Mouse (Mus musculus) liver, embryonic 14.5 days (tissue): ENCODE measurements around the gene Slc25a35. TPM values are rescaled to one million over a fixed set of nuclear protein-coding genes. Genes with fewer than 3 reads are reported as not detected.
"Not testable (repeated sequence)": the region's sequence is repeated elsewhere in the genome, so short reads cannot be mapped to it uniquely, and the experiment has no call there.

Experiments used
- ATAC-seq: fragments of 200-750 bp; cut with Nextera tagmentation; 2 replicates; pipeline ENCODE4 v1.8.0; 2017; ENCODE audit warnings: moderate number of reproducible peaks, mild to moderate bottlenecking, moderate library complexity; ENCODE audit not compliant: insufficient read depth
- DNase-seq, 3 experiments: peaks; one replicate each; pipeline ENCODE4 v3.0.0-alpha.2; 2012 to 2013; ENCODE audit warnings: low read depth in 3 of 3, low spot score in 3 of 3
- H3K27ac ChIP-seq: fragments of 300-500 bp; sonication (generic); 2 replicates; pipeline ENCODE4 v1.5.1; 2014; ENCODE audit warnings: moderate library complexity, mild to moderate bottlenecking, control low read depth, inconsistent platforms
- H3K27me3 ChIP-seq: fragments of 300-500 bp; sonication (generic); 2 replicates; pipeline ENCODE4 v1.6.1; 2014; ENCODE audit warnings: mild to moderate bottlenecking, low read length, moderate library complexity; ENCODE audit not compliant: control insufficient read depth, insufficient read depth
- H3K36me3 ChIP-seq: fragments of 300-500 bp; sonication (generic); replicated peaks from 2 replicates; pipeline ENCODE4 v1.6.1; 2014; ENCODE audit warnings: low read depth; ENCODE audit not compliant: control insufficient read depth, insufficient read depth
- H3K4me1 ChIP-seq, 2 experiments: fragments of 200-500 bp in 1 of 2; fragments of 300-500 bp in 1 of 2; sonication (generic) in 1 of 2; replicated peaks; 2 replicates each; pipeline ENCODE4 v1.6.1; 2012 to 2014; ENCODE audit warnings: antibody characterized with exemption in 1 of 2, inconsistent platforms in 1 of 2, low read length in 1 of 2; ENCODE audit not compliant: control insufficient read depth in 2 of 2, insufficient read depth in 2 of 2
- H3K4me2 ChIP-seq: fragments of 300-500 bp; sonication (generic); 2 replicates; pipeline ENCODE4 v1.6.1; 2014; ENCODE audit warnings: low read depth, mild to moderate bottlenecking, control low read depth, moderate library complexity
- H3K4me3 ChIP-seq, 2 experiments: fragments of 200-500 bp in 1 of 2; fragments of 300-500 bp in 1 of 2; sonication (generic) in 1 of 2; 2 replicates each; pipeline ENCODE4 v1.5.1; 2012 to 2014; ENCODE audit warnings: low read depth in 2 of 2, low read length in 2 of 2, mild to moderate bottlenecking in 2 of 2, control low read depth in 1 of 2, inconsistent platforms in 1 of 2, moderate library complexity in 1 of 2; ENCODE audit not compliant: insufficient read depth in 1 of 2
- H3K9ac ChIP-seq: fragments of 300-500 bp; sonication (generic); replicated peaks from 2 replicates; pipeline ENCODE4 v1.6.1; 2014; ENCODE audit warnings: mild to moderate bottlenecking, control low read depth, moderate library complexity
- H3K9me3 ChIP-seq: fragments of 300-500 bp; sonication (generic); 2 replicates; pipeline ENCODE4 v1.6.1; 2016; ENCODE audit warnings: low read length, mixed read lengths; ENCODE audit not compliant: control insufficient read depth
- CTCF ChIP-seq: IDR thresholded peaks from 2 replicates; pipeline ENCODE4 v1.5.1; 2016; ENCODE audit warnings: antibody characterized with exemption, low read depth, control low read depth
- EP300 ChIP-seq: IDR thresholded peaks from 2 replicates; pipeline ENCODE4 v1.6.1; 2016; ENCODE audit warnings: antibody characterized with exemption, low read depth
- WGBS: fragments of 180-500 bp; shearing (Covaris S2); extraction: QIAGEN DNeasy Blood & Tissue Kit; methylation state at CpG from one replicate; pipeline ENCODE4 v1.1.7; 2014; ENCODE audit not compliant: insufficient replicate concordance; 5-methylcytosine and 5-hydroxymethylcytosine counted together
- polyA plus RNA-seq, 2 experiments: library from polyadenylated mRNA; depleted of rRNA in 1 of 2; stranded (reverse) in 1 of 2; unstranded in 1 of 2; fragments of >200 nt; fragmentation: Nextera tagmentation in 1 of 2; extraction: Ambion mirVana in 1 of 2; gene quantifications; 2 replicates each; pipeline versions ENCODE4 v1.2.1 to v1.2.3; 2012 to 2014

Slc25a35 gene
- polyA plus RNA-seq, 2 experiments = 0.13 to 0.59 TPM

DNA sequence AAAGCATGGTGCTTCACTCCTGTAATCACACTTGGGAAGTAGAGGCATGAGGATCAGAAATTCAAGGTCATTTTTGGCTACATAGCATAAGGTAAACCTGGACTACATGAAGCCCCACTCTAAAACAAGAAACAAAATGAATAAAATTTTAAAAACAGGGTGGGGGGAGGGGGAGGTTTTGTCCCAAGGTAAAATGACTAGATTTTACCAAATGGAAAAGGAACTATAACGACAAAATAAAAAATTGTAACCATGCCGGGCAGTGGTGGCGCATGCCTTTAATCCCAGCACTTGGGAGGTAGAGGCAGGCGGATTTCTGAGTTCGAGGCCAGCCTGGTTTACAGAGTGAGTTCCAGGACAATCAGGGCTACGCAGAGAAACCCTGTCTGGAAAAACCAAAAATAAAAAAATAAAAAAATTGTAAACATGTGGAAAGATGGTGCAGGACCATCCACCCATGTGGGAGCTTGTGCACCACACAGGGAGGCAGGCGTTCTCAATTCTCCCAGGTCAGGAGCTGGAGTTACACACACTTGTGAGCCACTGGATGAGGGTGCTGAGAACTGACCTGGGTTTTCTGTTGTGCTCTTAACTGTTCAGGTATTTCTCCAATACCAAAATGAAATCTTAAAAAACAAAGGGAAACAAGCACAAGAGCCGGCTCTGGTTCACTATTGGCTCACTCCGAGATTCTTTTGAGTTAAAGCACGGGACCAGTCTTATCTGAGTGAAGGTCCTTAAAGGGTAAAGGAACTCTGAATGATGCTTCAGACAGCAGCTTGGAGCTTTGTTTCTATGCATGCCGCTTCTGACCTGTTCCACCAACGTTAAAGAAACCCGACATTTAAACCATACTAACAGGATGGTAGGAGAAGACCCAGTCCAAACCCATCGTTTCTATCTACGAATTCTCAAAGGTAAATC, 42.7 kb downstream of the Slc25a35 start:
- 75% methylated on average over 15 of the region's 15 CpGs for WGBS
- ATAC-seq (no peak), DNase-seq (no peak)
- H3K27me3 ChIP-seq = no peaks in the 10 kb centered on the region
- H3K4me1 ChIP-seq = peaks cover 17 to 33% of the 10 kb centered on the region in 2 experiments
- peak overlapping the region; percentile 100 for H3K27ac ChIP-seq
- TF ChIP-seq CTCF (no peak), EP300 (no peak)
- no peaks in the 10 kb centered on the region for H3K36me3 ChIP-seq
- no peaks in the 10 kb centered on the region for H3K9me3 ChIP-seq
- H3K9ac ChIP-seq = peak overlapping the region; percentile 91
- H3K4me3 ChIP-seq = peak overlapping the region; percentile 28 to 77; a peak in 3 of 4 replicates
- peak overlapping the region; percentile 96 for H3K4me2 ChIP-seq

- peak overlapping the region; percentile 56 to 77 for H3K4me3 ChIP-seq
- H3K9ac ChIP-seq = peak overlapping the region; percentile 91
- not testable (repeated sequence) for DNase-seq, ATAC-seq, H3K36me3 ChIP-seq, H3K9me3 ChIP-seq, H3K27me3 ChIP-seq
- 41% methylated on average over 2 of the region's 2 CpGs for WGBS
- H3K4me1 ChIP-seq = peaks cover 14 to 29% of the 10 kb centered on the region in 2 experiments
- TF ChIP-seq CTCF (peak; percentile 46), EP300 (peak; percentile 65)
- H3K27ac ChIP-seq = peak overlapping the region; percentile 100
- peak overlapping the region; percentile 96 for H3K4me2 ChIP-seq
Observed at GRCm38 (mm10) chr11:69011445-69011844, 43.5 kb downstream of the Slc25a35 start.

GRCm38 (mm10) chr11:69012071-69012601, 44.2 kb downstream of the Slc25a35 start:
- Histone ChIP-seq H3K27me3 (no peaks in the 10 kb centered on the region), H3K4me1 (peaks cover 18 to 31% of the 10 kb centered on the region in 2 experiments), H3K9me3 (no peaks in the 10 kb centered on the region), H3K27ac (peak overlapping the region; percentile 100), H3K36me3 (no peaks in the 10 kb centered on the region), H3K4me3 (peak overlapping the region; percentile 77 to 85), H3K9ac (peak overlapping the region; percentile 91), H3K4me2 (peak overlapping the region; percentile 96)
- DNase-seq (peak; percentile 94 to 95 (median 94)), ATAC-seq (peak; percentile 73)
- TF ChIP-seq EP300 (peak; percentile 86), CTCF (no peak)
- under 1% methylated on average over 18 of the region's 18 CpGs for WGBS

DNA sequence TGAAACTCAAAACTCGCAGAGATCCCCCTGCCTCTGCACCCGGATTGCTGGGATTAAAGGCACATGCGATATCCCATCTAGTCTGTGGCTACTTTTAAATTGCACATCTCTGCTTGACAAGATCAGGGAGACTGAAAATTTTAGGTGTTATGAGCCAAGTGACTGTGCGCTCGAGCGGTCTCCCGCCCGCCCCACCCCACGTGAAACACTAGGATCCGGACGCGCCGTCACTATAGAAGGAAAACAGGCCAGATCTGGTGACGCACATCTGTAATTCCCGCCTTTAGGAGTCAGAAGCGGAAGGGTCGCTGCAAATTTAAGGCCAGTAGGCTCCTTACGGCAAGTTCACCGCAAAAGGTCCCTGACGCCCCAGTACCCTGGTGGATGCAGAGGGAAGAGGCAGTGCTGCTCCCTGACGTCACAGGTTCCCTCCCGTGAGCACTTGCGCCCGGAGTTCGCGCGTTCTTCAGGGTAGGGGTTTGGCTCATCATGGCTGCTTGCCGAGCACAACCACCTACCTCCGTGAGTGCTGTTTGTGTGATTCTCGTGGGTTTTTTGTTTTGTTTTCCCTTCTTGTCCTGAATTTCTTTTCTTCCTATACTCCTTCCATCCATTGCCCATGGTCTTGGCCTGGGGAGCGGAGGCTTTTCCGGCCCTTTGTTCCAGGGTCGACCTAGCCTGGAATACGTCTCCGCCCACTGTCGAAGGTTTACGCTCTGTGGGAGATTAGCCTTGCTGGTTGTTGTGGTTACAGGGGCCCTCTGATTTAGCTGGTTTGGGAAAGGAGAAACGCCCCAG, 47.9 kb downstream of the Slc25a35 start, which contains the start of gene Ctc1:
Gene Ctc1 (plus strand): TSS at position 268 of the 798 bp plus-strand sequence.
- Histone ChIP-seq H3K4me1 (peaks cover 18 to 21% of the 10 kb centered on the region in 2 experiments), H3K36me3 (no peaks in the 10 kb centered on the region), H3K9me3 (no peaks in the 10 kb centered on the region), H3K4me3 (peak within 1 kb of the TSS; percentile 64 to 81), H3K9ac (peak within 1 kb of the TSS; percentile 81), H3K4me2 (peak within 1 kb of the TSS; percentile 84), H3K27me3 (no peaks in the 10 kb centered on the region), H3K27ac (peak within 1 kb of the TSS; percentile 88)
- TF ChIP-seq EP300 (no peak), CTCF (peak; percentile 94)
- ATAC-seq (peak; percentile 91), DNase-seq (peak; percentile 90 to 91 (median 90))
- 1% methylated on average over 38 of the region's 38 CpGs for WGBS
